Mouse (Mus musculus): ENCODE measurements around the gene Sh3bgrl2. TPM values are rescaled to one million over a fixed set of nuclear protein-coding genes. Genes with fewer than 3 reads are reported as not detected.
"Not testable (repeated sequence)": the region's sequence is repeated elsewhere in the genome, so short reads cannot be mapped to it uniquely, and the experiment has no call there.

Sh3bgrl2 gene
- polyA plus RNA-seq (2016; fragmentation: Nextera tagmentation; extraction: Ambion mirVana), result 8.5 and 11.0 TPM in 2 replicates

DNA sequence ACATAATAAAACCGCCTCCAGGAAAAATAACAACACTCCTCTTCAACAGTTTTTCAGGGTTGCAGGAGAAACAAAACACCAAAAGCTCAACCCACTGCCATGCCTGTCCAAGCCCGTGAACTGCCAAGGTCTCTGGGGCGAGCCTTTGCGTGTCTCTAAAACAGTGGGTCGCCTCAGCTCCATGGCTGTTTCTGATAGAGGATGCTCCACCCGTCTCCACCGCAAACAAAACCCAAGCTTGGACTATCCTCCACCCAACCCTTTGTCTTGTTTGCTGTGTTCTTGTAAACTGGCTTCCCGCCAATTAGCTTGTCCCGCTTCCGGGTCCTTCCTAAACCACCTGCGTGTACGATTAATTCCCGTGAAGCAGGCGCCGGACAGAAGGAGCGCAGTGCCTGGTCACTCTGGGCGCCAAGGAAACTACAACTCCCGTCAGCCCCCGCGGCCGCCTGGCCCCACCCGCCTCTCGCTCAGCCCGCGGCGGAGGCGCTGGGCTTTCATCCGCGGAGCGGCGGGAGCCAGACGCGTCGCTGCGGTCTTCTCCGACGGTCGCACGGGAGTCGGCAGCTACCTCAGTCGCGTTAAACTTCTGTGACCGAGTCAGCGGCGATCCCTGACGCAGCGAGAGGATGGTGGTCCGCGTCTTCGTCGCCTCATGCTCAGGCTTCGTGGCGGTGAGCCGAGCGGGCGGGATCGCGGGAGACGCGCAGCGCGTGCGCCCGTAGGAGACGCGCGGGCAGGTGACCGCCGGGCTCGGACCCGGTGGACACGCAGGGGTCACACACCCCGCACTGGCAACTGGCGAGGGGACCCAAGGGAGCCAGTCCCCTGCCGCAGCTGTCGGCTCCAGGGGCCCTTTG, at the start of gene Sh3bgrl2:
Gene Sh3bgrl2 (plus strand): TSS at position 498 of the 860 bp plus-strand sequence.
- H3K4me1 ChIP-seq, result peaks cover 12% of the 10 kb centered on the region
- no peaks in the 10 kb centered on the region; the same call in 1 of the 2 replicates for H3K9me3 ChIP-seq (replicated peaks)
- H3K36me3 ChIP-seq, result no peaks in the 10 kb centered on the region
- DNase-seq (ENCODE audit: low spot score), result peak; percentile 83
- peak within 1 kb of the TSS; percentile 85 for H3K27ac ChIP-seq (replicated peaks)
- peak within 1 kb of the TSS; percentile 62 for H3K4me3 ChIP-seq
- H3K27me3 ChIP-seq (ENCODE audit: low read depth, poor library complexity, severe bottlenecking), result peaks cover 28% of the 10 kb centered on the region
- 2% methylated on average over 76 of the region's 76 CpGs for WGBS

DNA sequence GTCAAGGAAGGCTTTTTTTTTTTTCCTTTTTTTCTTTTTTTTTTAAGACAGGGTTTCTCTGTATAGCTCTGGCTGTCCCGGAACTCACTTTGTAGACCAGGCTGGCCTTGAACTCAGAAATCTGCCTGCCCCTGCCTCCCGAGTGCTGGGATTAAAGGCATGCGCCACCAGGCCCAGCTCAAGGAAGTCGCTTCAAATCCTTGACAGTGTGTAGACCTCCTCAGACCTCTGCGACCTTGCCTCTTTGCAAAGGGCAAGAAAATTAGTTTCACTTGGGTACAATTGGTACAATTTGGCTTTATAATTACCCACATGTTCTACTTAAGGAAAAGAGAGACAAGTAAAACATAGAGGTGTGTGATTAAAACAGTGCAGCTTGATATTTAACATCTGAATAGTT, 29.0 kb upstream of the Sh3bgrl2 start:
- WGBS, result 63% methylated on average over 5 of the region's 5 CpGs
- H3K4me3 ChIP-seq; H3K27me3 ChIP-seq (ENCODE audit: low read depth, poor library complexity, severe bottlenecking); H3K4me1 ChIP-seq; H3K27ac ChIP-seq (replicated peaks); H3K36me3 ChIP-seq; H3K9me3 ChIP-seq (replicated peaks): not testable (repeated sequence)
- peak; percentile 16 for DNase-seq (ENCODE audit: low spot score)

DNA sequence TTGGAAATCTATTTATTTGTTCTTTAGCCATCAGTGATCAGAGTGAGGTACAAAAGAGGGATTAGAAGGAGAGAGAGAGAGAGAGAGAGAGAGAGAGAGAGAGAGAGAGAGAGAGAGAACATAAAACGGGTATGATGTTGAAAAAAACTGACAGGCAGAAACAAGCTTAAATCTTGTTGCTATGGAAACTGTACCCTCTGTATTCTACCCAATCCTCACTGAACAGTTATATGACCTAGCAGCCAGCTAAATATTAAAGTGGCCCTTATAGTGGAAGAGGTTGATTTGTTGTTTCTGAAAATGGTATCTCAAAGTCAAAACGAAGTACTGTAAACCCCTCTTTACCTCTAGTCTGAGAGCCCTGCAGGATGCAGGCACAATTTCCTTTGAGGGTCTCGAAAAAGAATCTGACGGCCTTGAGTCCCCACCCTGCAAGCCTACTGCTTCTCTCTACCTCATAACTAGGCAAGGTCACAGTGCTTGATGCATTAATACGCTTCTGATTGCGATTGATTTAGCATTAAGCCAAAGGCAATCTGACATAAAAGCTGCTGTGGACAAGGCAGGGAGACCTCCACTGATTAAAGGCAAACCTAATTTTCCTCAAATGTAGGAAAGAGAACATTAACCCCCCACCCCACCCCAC, 28.5 kb upstream of the Sh3bgrl2 start:
- Histone ChIP-seq H3K4me1 (peaks cover 10% of the 10 kb centered on the region), H3K4me3 (no peak overlapping the region), H3K9me3 (replicated peaks) (no peaks in the 10 kb centered on the region), H3K36me3 (no peaks in the 10 kb centered on the region), H3K27me3 (ENCODE audit: low read depth, poor library complexity, severe bottlenecking) (no peaks in the 10 kb centered on the region), H3K27ac (replicated peaks) (no peak overlapping the region; the same call in 1 of the 2 replicates)
- no peak for DNase-seq (ENCODE audit: low spot score)
- WGBS, result 69% methylated on average over 6 of the region's 6 CpGs

GRCm38 (mm10) chr9:83527341-83528060, 20.6 kb upstream of the Sh3bgrl2 start:
- WGBS, result 90% methylated on average over 7 of the region's 7 CpGs
- Histone ChIP-seq H3K4me1 (no peaks in the 10 kb centered on the region), H3K9me3 (replicated peaks) (no peaks in the 10 kb centered on the region), H3K27me3 (ENCODE audit: low read depth, poor library complexity, severe bottlenecking) (no peaks in the 10 kb centered on the region), H3K27ac (replicated peaks) (no peak overlapping the region), H3K4me3 (no peak overlapping the region), H3K36me3 (no peaks in the 10 kb centered on the region)
- no peak for DNase-seq (ENCODE audit: low spot score)

DNA sequence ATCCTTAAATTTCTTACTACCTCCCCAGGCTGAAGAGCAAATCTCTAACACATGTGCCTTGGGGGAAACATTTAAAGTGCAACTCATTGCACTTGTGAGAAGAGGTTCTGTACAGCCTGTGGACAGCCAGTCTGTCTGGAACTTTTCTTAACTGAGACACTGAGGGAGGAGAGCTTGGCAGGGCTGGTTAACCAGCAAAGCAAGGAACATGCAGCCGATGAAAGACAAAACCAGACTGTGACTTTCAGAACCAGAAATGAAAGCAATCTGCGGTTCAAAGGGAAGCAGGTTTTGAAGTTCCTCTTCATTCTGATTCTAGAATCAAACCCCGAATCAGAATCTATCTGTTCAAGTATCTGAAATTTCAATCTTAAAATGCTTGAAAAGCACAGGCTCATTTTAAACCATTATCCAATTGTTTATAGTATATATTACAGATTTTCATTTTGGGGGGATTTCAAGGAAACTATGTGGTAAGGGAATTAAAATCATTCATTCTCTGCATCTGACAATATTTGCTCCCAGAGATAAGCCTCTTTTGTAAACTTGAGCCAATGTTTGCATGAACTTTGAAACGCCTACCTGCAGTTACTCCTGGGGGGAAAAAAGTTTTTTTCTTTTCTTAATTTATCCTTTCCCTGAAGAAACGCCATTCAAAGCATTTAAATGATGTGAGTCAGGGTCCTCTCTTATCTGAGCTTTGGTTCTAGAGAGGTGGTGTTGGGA, 14.9 kb upstream of the Sh3bgrl2 start:
- H3K27ac ChIP-seq (replicated peaks), result no peak overlapping the region
- H3K9me3 ChIP-seq (replicated peaks), result no peaks in the 10 kb centered on the region
- H3K4me1 ChIP-seq, result peaks cover 7% of the 10 kb centered on the region; the same call in 1 of the 2 replicates
- H3K4me3 ChIP-seq, result no peak overlapping the region
- no peaks in the 10 kb centered on the region for H3K36me3 ChIP-seq
- H3K27me3 ChIP-seq (ENCODE audit: low read depth, poor library complexity, severe bottlenecking), result no peaks in the 10 kb centered on the region
- WGBS, result 83% methylated on average over 5 of the region's 5 CpGs
- no peak for DNase-seq (ENCODE audit: low spot score)

GRCm38 (mm10) chr9:83536959-83537358, 11.2 kb upstream of the Sh3bgrl2 start:
- no peak for DNase-seq (ENCODE audit: low spot score)
- H3K27me3 ChIP-seq (ENCODE audit: low read depth, poor library complexity, severe bottlenecking), result no peaks in the 10 kb centered on the region
- WGBS, result 94% methylated on average over 4 of the region's 4 CpGs
- H3K4me3 ChIP-seq, result no peak overlapping the region
- H3K27ac ChIP-seq (replicated peaks), result no peak overlapping the region
- peaks cover 8% of the 10 kb centered on the region; the same call in 1 of the 2 replicates for H3K4me1 ChIP-seq
- H3K36me3 ChIP-seq, result no peaks in the 10 kb centered on the region
- no peaks in the 10 kb centered on the region for H3K9me3 ChIP-seq (replicated peaks)

GRCm38 (mm10) chr9:83537510-83537909, 10.6 kb upstream of the Sh3bgrl2 start:
- Histone ChIP-seq H3K9me3 (replicated peaks) (no peaks in the 10 kb centered on the region), H3K4me1 (peaks cover 8% of the 10 kb centered on the region; the same call in 1 of the 2 replicates), H3K27ac (replicated peaks) (peak overlapping the region; percentile 23; the same call in 1 of the 2 replicates), H3K4me3 (no peak overlapping the region), H3K27me3 (ENCODE audit: low read depth, poor library complexity, severe bottlenecking) (no peaks in the 10 kb centered on the region), H3K36me3 (no peaks in the 10 kb centered on the region)
- DNase-seq (ENCODE audit: low spot score), result no peak
- 78% methylated on average over 2 of the region's 2 CpGs for WGBS

DNA sequence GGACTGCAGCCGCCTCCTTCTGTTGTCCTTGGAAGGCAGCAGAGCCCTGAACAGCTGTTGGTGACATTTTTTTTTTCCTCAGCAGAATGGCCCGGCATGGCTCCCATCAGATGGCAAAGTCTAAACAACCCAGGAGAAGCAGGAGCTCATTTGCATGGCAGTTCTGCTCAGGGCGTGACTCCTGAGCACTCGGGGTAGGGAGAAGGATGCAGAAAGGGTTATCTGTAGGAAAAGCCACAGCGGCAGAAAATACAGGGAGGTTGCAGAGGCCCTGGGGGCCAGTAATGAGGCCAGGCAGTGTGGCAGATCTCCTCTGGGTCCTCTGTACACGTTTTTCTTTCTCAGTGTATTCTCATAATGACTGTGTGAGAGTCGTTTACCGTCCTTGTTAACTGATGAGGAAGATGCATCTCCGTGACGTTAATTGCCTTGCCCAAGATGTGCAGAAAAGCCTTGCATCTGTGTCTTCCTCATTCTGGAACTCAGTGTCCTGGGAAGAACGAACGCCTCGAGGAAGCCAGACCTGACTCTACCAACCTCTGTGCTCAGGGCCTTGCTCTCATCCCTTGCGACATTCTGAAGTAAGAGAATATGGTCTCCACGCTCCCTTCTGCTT, 10.1 kb upstream of the Sh3bgrl2 start:
- peak; percentile 22 for DNase-seq (ENCODE audit: low spot score)
- H3K27ac ChIP-seq (replicated peaks), result peak overlapping the region; percentile 23; the same call in 1 of the 2 replicates

GRCm38 (mm10) chr9:83539809-83540491, 8.2 kb upstream of the Sh3bgrl2 start:
- no peaks in the 10 kb centered on the region for H3K36me3 ChIP-seq
- no peak overlapping the region for H3K27ac ChIP-seq (replicated peaks)
- no peaks in the 10 kb centered on the region for H3K27me3 ChIP-seq (ENCODE audit: low read depth, poor library complexity, severe bottlenecking)
- H3K9me3 ChIP-seq (replicated peaks), result no peaks in the 10 kb centered on the region
- no peak overlapping the region for H3K4me3 ChIP-seq
- 93% methylated on average over 14 of the region's 14 CpGs for WGBS
- H3K4me1 ChIP-seq, result peaks cover 8% of the 10 kb centered on the region; the same call in 1 of the 2 replicates
- DNase-seq (ENCODE audit: low spot score), result no peak

More for the DNA sequence above, 10.1 kb upstream of the Sh3bgrl2 start:
- Histone ChIP-seq H3K9me3 (replicated peaks) (no peaks in the 10 kb centered on the region), H3K36me3 (no peaks in the 10 kb centered on the region), H3K4me3 (no peak overlapping the region), H3K4me1 (peaks cover 8% of the 10 kb centered on the region; the same call in 1 of the 2 replicates), H3K27me3 (ENCODE audit: low read depth, poor library complexity, severe bottlenecking) (no peaks in the 10 kb centered on the region)
- WGBS, result 61% methylated on average over 15 of the region's 15 CpGs

DNA sequence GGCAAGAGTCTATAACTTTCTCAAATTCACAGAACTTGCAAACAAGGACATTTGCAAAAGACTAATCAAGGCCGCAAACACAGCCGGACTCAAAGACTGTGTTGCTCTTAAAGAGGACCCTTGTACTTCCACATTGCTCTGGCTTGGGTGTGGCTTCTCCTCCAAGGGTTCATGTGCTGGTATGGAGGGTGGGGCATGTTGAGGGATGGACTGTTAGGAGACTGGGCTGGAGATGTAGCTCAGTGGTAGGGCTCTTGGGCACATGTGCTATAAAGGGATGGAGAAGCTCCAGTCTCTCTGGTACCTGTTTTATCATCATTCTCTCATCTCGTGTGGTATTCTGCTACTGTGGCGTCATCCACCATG, 7.7 kb upstream of the Sh3bgrl2 start:
- no peak overlapping the region for H3K4me3 ChIP-seq
- no peak for DNase-seq (ENCODE audit: low spot score)
- no peaks in the 10 kb centered on the region for H3K27me3 ChIP-seq (ENCODE audit: low read depth, poor library complexity, severe bottlenecking)
- no peak overlapping the region for H3K27ac ChIP-seq (replicated peaks)
- 93% methylated on average over 4 of the region's 4 CpGs for WGBS
- H3K36me3 ChIP-seq, result no peaks in the 10 kb centered on the region
- H3K4me1 ChIP-seq, result peaks cover 8% of the 10 kb centered on the region; the same call in 1 of the 2 replicates
- no peaks in the 10 kb centered on the region for H3K9me3 ChIP-seq (replicated peaks)

GRCm38 (mm10) chr9:83540975-83541374, 7.2 kb upstream of the Sh3bgrl2 start:
- DNase-seq (ENCODE audit: low spot score), result no peak
- 93% methylated on average over 3 of the region's 3 CpGs for WGBS
- H3K9me3 ChIP-seq (replicated peaks), result no peaks in the 10 kb centered on the region
- no peak overlapping the region for H3K4me3 ChIP-seq
- no peaks in the 10 kb centered on the region for H3K36me3 ChIP-seq
- no peaks in the 10 kb centered on the region for H3K27me3 ChIP-seq (ENCODE audit: low read depth, poor library complexity, severe bottlenecking)
- H3K27ac ChIP-seq (replicated peaks), result no peak overlapping the region
- H3K4me1 ChIP-seq, result peaks cover 8% of the 10 kb centered on the region; the same call in 1 of the 2 replicates

All from midbrain, embryonic 10.5 days (tissue).